Comparison of ENCODE assay signal across 24 mouse cellular contexts in the genomic region with DNA sequence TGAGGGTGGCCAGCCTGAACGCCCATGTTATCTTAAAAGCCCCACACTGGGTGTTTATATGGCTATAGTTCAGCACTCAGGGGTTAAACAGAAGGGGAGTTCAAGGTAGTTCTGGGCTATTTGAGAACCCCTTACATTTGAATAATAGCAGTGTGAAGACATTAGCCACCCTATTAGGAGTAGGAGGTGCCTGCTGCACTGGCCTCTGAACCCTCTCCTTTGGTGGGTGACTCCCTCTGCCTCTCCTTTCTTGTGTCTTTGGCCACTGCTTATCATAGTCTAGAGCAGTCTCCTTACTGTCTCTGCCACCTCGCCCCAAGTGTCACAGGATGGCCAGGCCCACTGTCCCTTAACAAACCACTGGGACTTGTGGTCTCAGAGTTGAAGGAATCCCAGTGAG. TPM values are rescaled to one million over a fixed set of nuclear protein-coding genes. Genes with fewer than 3 reads are reported as not detected.
DNase-seq lines count a peak whose midpoint lies in the region; ATAC-seq and TF ChIP-seq lines count a peak whose summit lies in the region.
"Had no signal": no experiment of that assay in that cellular context is flagged by ENCODE, and none has a peak within 500 bp of the region (broad histone marks: within the 10 kb centered on the region; RNA-seq: fewer than 3 reads in every experiment).

No protein-coding gene starts in this region.

- TF ChIP-seq CTCF in forebrain, postnatal 0 days (IDR thresholded peaks at IDR 0.05; ENCODE audit: low read depth) = no peak
- TF ChIP-seq CTCF in heart, postnatal 0 days (IDR thresholded peaks at IDR 0.05; ENCODE audit: low read depth) = no peak
- no peak for TF ChIP-seq CTCF in kidney, postnatal 0 days (IDR thresholded peaks at IDR 0.05; ENCODE audit: low read depth)

- no peak overlapping the region for H3K4me3 ChIP-seq in forebrain, embryonic 10.5 days
- H3K4me3 ChIP-seq in forebrain, postnatal 0 days (ENCODE audit: low read depth, low read length) = no peak overlapping the region
- H3K4me3 ChIP-seq in heart, postnatal 0 days (ENCODE audit: low read depth, low read length) = no peak overlapping the region
- H3K4me3 ChIP-seq in kidney, postnatal 0 days (replicated peaks; ENCODE audit: low read depth, low read length) = no peak overlapping the region
- H3K4me3 ChIP-seq in liver, embryonic 13.5 days (replicated peaks) = no peak overlapping the region
- H3K4me3 ChIP-seq in liver, embryonic 11.5 days (ENCODE audit: low read depth, low read length) = no peak overlapping the region
- H3K4me3 ChIP-seq: heart, adult 2 months had no signal

- WGBS in forebrain, embryonic 10.5 days = 88% methylated on average over 2 of the region's 2 CpGs
- 83% methylated on average over 2 of the region's 2 CpGs for WGBS in forebrain, postnatal 0 days
- WGBS in heart, postnatal 0 days = 63% methylated on average over 2 of the region's 2 CpGs
- WGBS in kidney, postnatal 0 days = 57% methylated on average over 2 of the region's 2 CpGs
- 49% methylated on average over 2 of the region's 2 CpGs for WGBS in liver, embryonic 13.5 days (ENCODE audit: insufficient replicate concordance)
- 61% methylated on average over 2 of the region's 2 CpGs for whole genome bisulfite sequencing in liver, embryonic 11.5 days

- peaks cover 24% of the 10 kb centered on the region for H3K36me3 ChIP-seq in forebrain, embryonic 10.5 days (replicated peaks)
- H3K36me3 ChIP-seq in forebrain, postnatal 0 days (ENCODE audit: insufficient read depth) = no peaks in the 10 kb centered on the region; the same call in 1 of the 2 replicates
- H3K36me3 ChIP-seq in heart, postnatal 0 days (replicated peaks; ENCODE audit: control insufficient read depth, insufficient read depth, low read length) = 0 out of 2 replicates have a peak, but pooled peaks cover 4% of the 10 kb centered on the region
- H3K36me3 ChIP-seq in kidney, postnatal 0 days (ENCODE audit: insufficient read depth, low read length) = no peaks in the 10 kb centered on the region
- H3K36me3 ChIP-seq in liver, embryonic 13.5 days = peaks cover 10% of the 10 kb centered on the region; the same call in 1 of the 2 replicates
- H3K36me3 ChIP-seq in liver, embryonic 11.5 days (ENCODE audit: control insufficient read depth, insufficient read depth, low read length) = no peaks in the 10 kb centered on the region

- no peak for ATAC-seq in forebrain, postnatal 0 days
- ATAC-seq in heart, postnatal 0 days (ENCODE audit: insufficient read depth, low read depth) = no peak
- peak; percentile 34; the same call in 1 of the 2 replicates for ATAC-seq in kidney, postnatal 0 days (replicated peaks; ENCODE audit: low FRiP score, low read depth)
- ATAC-seq in liver, embryonic 13.5 days (ENCODE audit: low read depth) = no peak
- ATAC-seq in liver, embryonic 11.5 days (replicated peaks; ENCODE audit: low FRiP score) = no peak
- ATAC-seq: activated CD4-positive, CD25-positive, alpha-beta regulatory T cell, adult 4 months; forebrain, embryonic 14.5 days; hindbrain, postnatal 0 days; inflammation-experienced regulatory T-cells, adult 6 months had no signal

- no peak for TF ChIP-seq EP300 in heart, postnatal 0 days (IDR thresholded peaks at IDR 0.05; ENCODE audit: low read depth)

- no peaks in the 10 kb centered on the region for H3K27me3 ChIP-seq in forebrain, embryonic 10.5 days (ENCODE audit: poor library complexity, severe bottlenecking)
- H3K27me3 ChIP-seq in forebrain, postnatal 0 days (ENCODE audit: insufficient read depth, low read length) = no peaks in the 10 kb centered on the region
- no peaks in the 10 kb centered on the region for H3K27me3 ChIP-seq in heart, postnatal 0 days (ENCODE audit: control insufficient read depth, insufficient read depth, low read length)
- H3K27me3 ChIP-seq in kidney, postnatal 0 days (ENCODE audit: insufficient read depth, low read length) = no peaks in the 10 kb centered on the region
- no peaks in the 10 kb centered on the region for H3K27me3 ChIP-seq in liver, embryonic 13.5 days
- no peaks in the 10 kb centered on the region for H3K27me3 ChIP-seq in liver, embryonic 11.5 days (replicated peaks; ENCODE audit: control insufficient read depth, insufficient read depth, low read length)

- DNase-seq in forebrain, embryonic 10.5 days (ENCODE audit: extremely low spot score, low spot score) = no peak
- DNase-seq in forebrain, postnatal 0 days = no peak
- peak; percentile 3 for DNase-seq in heart, postnatal 0 days (ENCODE audit: low spot score)
- DNase-seq in heart, adult 9 months (ENCODE audit: low spot score in 2 of 2) = no peak
- peak; percentile 13 for DNase-seq in kidney, postnatal 0 days (ENCODE audit: low spot score)
- DNase-seq in kidney, postnatal 4 days = no peak
- DNase-seq in liver, embryonic 13.5 days = no peak
- DNase-seq in liver, embryonic 11.5 days (ENCODE audit: low spot score) = no peak
- DNase-seq: adrenal gland, adult 8-10 months; adrenal gland, postnatal 25 days; cerebellum, adult 11-12 months; cerebellum, adult 8-10 months; cerebellum, postnatal 10 days; cerebellum, postnatal 36 days; embryo, embryonic 11 days; gastrocnemius, postnatal 36 days; heart, adult 2 months; heart, postnatal 10 days; heart, postnatal 36 days had no signal

- no peak overlapping the region for H3K4me2 ChIP-seq in forebrain, postnatal 0 days (ENCODE audit: low read depth)
- H3K4me2 ChIP-seq in heart, postnatal 0 days (ENCODE audit: low read depth, low read length) = no peak overlapping the region
- no peak overlapping the region for H3K4me2 ChIP-seq in kidney, postnatal 0 days (ENCODE audit: low read length)
- no peak overlapping the region for H3K4me2 ChIP-seq in liver, embryonic 13.5 days
- no peak overlapping the region for H3K4me2 ChIP-seq in liver, embryonic 11.5 days
- H3K4me2 ChIP-seq: hindbrain, embryonic 14.5 days had no signal

- no peak overlapping the region for H3K9ac ChIP-seq in forebrain, postnatal 0 days
- H3K9ac ChIP-seq in heart, postnatal 0 days (replicated peaks; ENCODE audit: low read depth, low read length) = no peak overlapping the region
- H3K9ac ChIP-seq in kidney, postnatal 0 days (ENCODE audit: low read depth, low read length) = no peak overlapping the region
- H3K9ac ChIP-seq in liver, embryonic 13.5 days = peak overlapping the region; percentile 33; the same call in 1 of the 2 replicates
- no peak overlapping the region for H3K9ac ChIP-seq in liver, embryonic 11.5 days (ENCODE audit: low read depth, low read length)
- H3K9ac ChIP-seq: hindbrain, embryonic 14.5 days had no signal

- H3K27ac ChIP-seq in forebrain, embryonic 10.5 days = 0 out of 2 replicates have a peak overlapping the region, but pooled peaks have one; percentile 35
- H3K27ac ChIP-seq in forebrain, postnatal 0 days (ENCODE audit: low read depth, low read length) = no peak overlapping the region
- H3K27ac ChIP-seq in heart, postnatal 0 days (ENCODE audit: low read depth) = no peak overlapping the region
- no peak overlapping the region for H3K27ac ChIP-seq in kidney, postnatal 0 days
- 0 out of 2 replicates have a peak overlapping the region, but pooled peaks have one; percentile 18 for H3K27ac ChIP-seq in liver, embryonic 13.5 days
- H3K27ac ChIP-seq in liver, embryonic 11.5 days (ENCODE audit: low read depth, low read length) = no peak overlapping the region
- H3K27ac ChIP-seq: heart, adult 2 months; hindbrain, embryonic 14.5 days; hindbrain, postnatal 0 days had no signal

- no peaks in the 10 kb centered on the region for H3K9me3 ChIP-seq in forebrain, embryonic 10.5 days
- no peaks in the 10 kb centered on the region for H3K9me3 ChIP-seq in forebrain, postnatal 0 days (ENCODE audit: low read length)
- no peaks in the 10 kb centered on the region for H3K9me3 ChIP-seq in heart, postnatal 0 days (replicated peaks; ENCODE audit: control insufficient read depth, low read length)
- no peaks in the 10 kb centered on the region for H3K9me3 ChIP-seq in kidney, postnatal 0 days (replicated peaks; ENCODE audit: low read length)
- H3K9me3 ChIP-seq in liver, embryonic 13.5 days (replicated peaks) = no peaks in the 10 kb centered on the region
- no peaks in the 10 kb centered on the region for H3K9me3 ChIP-seq in liver, embryonic 11.5 days (ENCODE audit: control insufficient read depth, low read length)

- peaks cover 53% of the 10 kb centered on the region for H3K4me1 ChIP-seq in forebrain, embryonic 10.5 days
- peaks cover 13% of the 10 kb centered on the region for H3K4me1 ChIP-seq in forebrain, postnatal 0 days (ENCODE audit: insufficient read depth)
- H3K4me1 ChIP-seq in heart, postnatal 0 days (ENCODE audit: control insufficient read depth, insufficient read depth) = peaks cover 23% of the 10 kb centered on the region
- H3K4me1 ChIP-seq in kidney, postnatal 0 days (replicated peaks; ENCODE audit: insufficient read depth, low read length) = peaks cover 11% of the 10 kb centered on the region
- peaks cover 61% of the 10 kb centered on the region for H3K4me1 ChIP-seq in liver, embryonic 13.5 days (replicated peaks)
- peaks cover 24% of the 10 kb centered on the region for H3K4me1 ChIP-seq in liver, embryonic 11.5 days (replicated peaks; ENCODE audit: control insufficient read depth, insufficient read depth, low read length)

RNA-seq across cellular contexts. Expression of a gene that starts 28.8 kb away (rescaled TPM):
- polyA plus RNA-seq in forebrain, embryonic 10.5 days (2016; fragmentation: Nextera tagmentation; extraction: Ambion mirVana) = 12.9 and 13.4 TPM in 2 replicates
- 176 and 191 TPM in 2 replicates for total RNA-seq in forebrain, postnatal 0 days (2014; rRNA removed)
- 28.9 and 29.4 TPM in 2 replicates for polyA plus RNA-seq in forebrain, postnatal 0 days (2015; fragmentation: Nextera tagmentation; extraction: Ambion mirVana)
- 75.6 and 80.7 TPM in 2 replicates for total RNA-seq in heart, postnatal 0 days (2014; rRNA removed; ENCODE audit: low replicate concordance)
- polyA plus RNA-seq in heart, postnatal 0 days (2015; fragmentation: Nextera tagmentation; extraction: Ambion mirVana) = 20.1 and 23.5 TPM in 2 replicates
- polyA plus RNA-seq in kidney, postnatal 0 days (2015; fragmentation: Nextera tagmentation; extraction: Ambion mirVana) = 30.0 and 34.7 TPM in 2 replicates
- 15.0 and 17.5 TPM in 2 replicates for polyA plus RNA-seq in liver, embryonic 13.5 days (2015; fragmentation: Nextera tagmentation; extraction: Ambion mirVana)
- polyA plus RNA-seq in liver, embryonic 11.5 days (2014; fragmentation: Nextera tagmentation; extraction: Ambion mirVana) = 9.3 and 10.9 TPM in 2 replicates

Comparison
In these comparisons a context has a peak if more than half of its experiments do, and no peak if none do; other contexts are left out.
1. DNase-seq: peak in heart, postnatal 0 days (single experiment) and kidney, postnatal 0 days (single experiment); none in forebrain, embryonic 10.5 days (single experiment), forebrain, postnatal 0 days (single experiment), heart, adult 9 months (0 of 2), kidney, postnatal 4 days (0 of 2), liver, embryonic 13.5 days (single experiment) and liver, embryonic 11.5 days (single experiment).
2. H3K27ac ChIP-seq: peak in forebrain, embryonic 10.5 days (single experiment) and liver, embryonic 13.5 days (single experiment); none in forebrain, postnatal 0 days (single experiment), heart, postnatal 0 days (single experiment), kidney, postnatal 0 days (single experiment) and liver, embryonic 11.5 days (single experiment).